In genomic region chr10:80494732-80495131, GRCm38 (mm10) we compare ENCODE assay signal across 8 mouse cellular contexts. TPM values are rescaled to one million over a fixed set of nuclear protein-coding genes. Genes with fewer than 3 reads are reported as not detected.
DNase-seq lines count a peak whose midpoint lies in the region; ATAC-seq and TF ChIP-seq lines count a peak whose summit lies in the region.

Onecut3 (plus strand) TSS chr10:80494835.

- peak; percentile 30 for ATAC-seq in forebrain, postnatal 0 days
- 0 out of 2 replicates have a peak, but pooled peaks have one; percentile 41 for ATAC-seq in kidney, embryonic 14.5 days (ENCODE audit: low FRiP score, low TSS enrichment)
- peak; percentile 54 for ATAC-seq in lung, postnatal 0 days
- peak; percentile 43; the same call in 1 of the 2 replicates for ATAC-seq in stomach, embryonic 14.5 days (ENCODE audit: insufficient number of reproducible peaks, insufficient read depth, low FRiP score, low read depth)

- H3K4me1 ChIP-seq in forebrain, postnatal 0 days (ENCODE audit: insufficient read depth) = no peaks in the 10 kb centered on the region; the same call in 1 of the 2 replicates
- peaks cover 13% of the 10 kb centered on the region; the same call in 1 of the 2 replicates for H3K4me1 ChIP-seq in kidney, embryonic 14.5 days (ENCODE audit: control insufficient read depth, insufficient read depth, low read length)
- H3K4me1 ChIP-seq in lung, postnatal 0 days (ENCODE audit: insufficient read depth, low read depth, low read length) = peaks cover 7% of the 10 kb centered on the region
- 0 out of 2 replicates have a peak, but pooled peaks cover 3% of the 10 kb centered on the region for H3K4me1 ChIP-seq in stomach, embryonic 14.5 days (ENCODE audit: control insufficient read depth, insufficient read depth, low read length)

- H3K4me2 ChIP-seq in forebrain, postnatal 0 days (ENCODE audit: low read depth) = peak within 1 kb of the TSS; percentile 61
- peak within 1 kb of the TSS; percentile 52 for H3K4me2 ChIP-seq in kidney, embryonic 14.5 days (replicated peaks; ENCODE audit: low read depth, low read length)
- H3K4me2 ChIP-seq in lung, postnatal 0 days (replicated peaks; ENCODE audit: low read depth, low read length) = peak within 1 kb of the TSS; percentile 56
- peak within 1 kb of the TSS; percentile 87 for H3K4me2 ChIP-seq in stomach, embryonic 14.5 days (replicated peaks; ENCODE audit: low read depth, low read length)

- no peaks in the 10 kb centered on the region for H3K9me3 ChIP-seq in forebrain, postnatal 0 days (ENCODE audit: low read length)
- H3K9me3 ChIP-seq in kidney, embryonic 14.5 days (ENCODE audit: control insufficient read depth, low read length) = no peaks in the 10 kb centered on the region
- no peaks in the 10 kb centered on the region for H3K9me3 ChIP-seq in lung, postnatal 0 days (ENCODE audit: low read length)
- H3K9me3 ChIP-seq in stomach, embryonic 14.5 days (ENCODE audit: control insufficient read depth, low read depth, low read length) = no peaks in the 10 kb centered on the region

- H3K27ac ChIP-seq in forebrain, postnatal 0 days (ENCODE audit: low read depth, low read length) = no peak within 1 kb of the TSS
- no peak within 1 kb of the TSS for H3K27ac ChIP-seq in kidney, embryonic 14.5 days (ENCODE audit: low read depth, low read length)
- H3K27ac ChIP-seq in lung, postnatal 0 days (ENCODE audit: low read length) = no peak within 1 kb of the TSS
- no peak within 1 kb of the TSS for H3K27ac ChIP-seq in stomach, embryonic 14.5 days (ENCODE audit: low read length)

- 2% methylated on average over 37 of the region's 42 CpGs for WGBS in forebrain, postnatal 0 days
- WGBS in kidney, embryonic 14.5 days = 2% methylated on average over 34 of the region's 42 CpGs
- 1% methylated on average over 25 of the region's 42 CpGs for WGBS in lung, postnatal 0 days
- WGBS in stomach, embryonic 14.5 days = 1% methylated on average over 42 of the region's 42 CpGs

- peaks cover 87% of the 10 kb centered on the region for H3K27me3 ChIP-seq in forebrain, postnatal 0 days (ENCODE audit: insufficient read depth, low read length)
- peaks cover 100% of the 10 kb centered on the region for H3K27me3 ChIP-seq in kidney, embryonic 14.5 days (ENCODE audit: control insufficient read depth, insufficient read depth, low read length)
- H3K27me3 ChIP-seq in lung, postnatal 0 days (replicated peaks; ENCODE audit: insufficient read depth, low read length) = peaks cover 84% of the 10 kb centered on the region
- H3K27me3 ChIP-seq in stomach, embryonic 14.5 days (ENCODE audit: control insufficient read depth, insufficient read depth, low read length) = peaks cover 93% of the 10 kb centered on the region

- no peaks in the 10 kb centered on the region for H3K36me3 ChIP-seq in forebrain, postnatal 0 days (ENCODE audit: insufficient read depth)
- H3K36me3 ChIP-seq in kidney, embryonic 14.5 days (ENCODE audit: control insufficient read depth, insufficient read depth, low read length) = no peaks in the 10 kb centered on the region
- H3K36me3 ChIP-seq in lung, postnatal 0 days (ENCODE audit: insufficient read depth, low read length) = no peaks in the 10 kb centered on the region
- H3K36me3 ChIP-seq in stomach, embryonic 14.5 days (ENCODE audit: control insufficient read depth, insufficient read depth, low read length) = no peaks in the 10 kb centered on the region

- no peak for TF ChIP-seq CTCF in forebrain, postnatal 0 days (IDR thresholded peaks at IDR 0.05; ENCODE audit: low read depth)
- peak; percentile 24 for TF ChIP-seq CTCF in lung, postnatal 0 days (IDR thresholded peaks at IDR 0.05)

- H3K9ac ChIP-seq in forebrain, postnatal 0 days = no peak within 1 kb of the TSS
- 0 out of 2 replicates have a peak within 1 kb of the TSS, but pooled peaks have one; percentile 14 for H3K9ac ChIP-seq in kidney, embryonic 14.5 days (ENCODE audit: low read depth, low read length)
- no peak within 1 kb of the TSS for H3K9ac ChIP-seq in lung, postnatal 0 days (replicated peaks; ENCODE audit: low read depth)
- no peak within 1 kb of the TSS for H3K9ac ChIP-seq in stomach, embryonic 14.5 days (replicated peaks; ENCODE audit: low read depth, low read length)

- peak; percentile 64 for DNase-seq in CD4-positive helper T cell, adult 2 months (ENCODE audit: low read depth, low spot score)
- peak; percentile 60 for DNase-seq in Muller cell, postnatal 12 days (ENCODE audit: inconsistent ontology term)
- DNase-seq in forebrain, postnatal 0 days = peak; percentile 41
- peak; percentile 44 for DNase-seq in lung, postnatal 0 days (ENCODE audit: low spot score)
- no peak for DNase-seq in ovary, postnatal 10 days (ENCODE audit: low spot score)
- DNase-seq in layer of hippocampus, adult 18-20 months (ENCODE audit: low spot score in 2 of 2) = no peak

- no peak for TF ChIP-seq EP300 in lung, postnatal 0 days (IDR thresholded peaks at IDR 0.05)

- H3K4me3 ChIP-seq in forebrain, postnatal 0 days (ENCODE audit: low read depth, low read length) = peak within 1 kb of the TSS; percentile 37
- peak within 1 kb of the TSS; percentile 36 for H3K4me3 ChIP-seq in kidney, embryonic 14.5 days (ENCODE audit: low read length)
- H3K4me3 ChIP-seq in lung, postnatal 0 days (ENCODE audit: low read depth, low read length) = peak within 1 kb of the TSS; percentile 35
- peak within 1 kb of the TSS; percentile 40 for H3K4me3 ChIP-seq in stomach, embryonic 14.5 days (ENCODE audit: low read depth, low read length)

RNA-seq across cellular contexts. Expression of gene Onecut3, which starts in this region (rescaled TPM):
- total RNA-seq in forebrain, postnatal 0 days (2014; rRNA removed) = 0.62 and 1.9 TPM in 2 replicates
- polyA plus RNA-seq in forebrain, postnatal 0 days (2015; fragmentation: Nextera tagmentation; extraction: Ambion mirVana) = 0.03 and 0.18 TPM in 2 replicates
- polyA plus RNA-seq in kidney, embryonic 14.5 days (2014; fragmentation: Nextera tagmentation; extraction: Ambion mirVana) = not detected in 2 replicates
- polyA plus RNA-seq in lung, postnatal 0 days (2015; fragmentation: Nextera tagmentation; extraction: Ambion mirVana) = not detected in 2 replicates
- polyA plus RNA-seq in stomach, embryonic 14.5 days (2014; fragmentation: Nextera tagmentation; extraction: Ambion mirVana) = 0.25 and 0.53 TPM in 2 replicates
- under 1 TPM in 1 of 2 experiments, not detected in 1; 0.07 TPM for total RNA-seq in layer of hippocampus, adult 18-20 months (2021)

Comparison
In these comparisons a context has a peak if more than half of its experiments do, and no peak if none do; other contexts are left out.
1. Peak in ATAC-seq, H3K4me3 ChIP-seq, H3K9ac ChIP-seq and H3K4me2 ChIP-seq in kidney, embryonic 14.5 days; RNA of the gene not detected or under 1 TPM.
2. Peak in DNase-seq, ATAC-seq, H3K4me3 ChIP-seq and H3K4me2 ChIP-seq in lung, postnatal 0 days; RNA of the gene not detected or under 1 TPM.
3. Peak in ATAC-seq, H3K4me3 ChIP-seq and H3K4me2 ChIP-seq in stomach, embryonic 14.5 days; RNA of the gene not detected or under 1 TPM.
4. DNase-seq: peak in CD4-positive helper T cell, adult 2 months (single experiment), Muller cell, postnatal 12 days (single experiment) and forebrain, postnatal 0 days (single experiment); none in ovary, postnatal 10 days (single experiment) and layer of hippocampus, adult 18-20 months (0 of 2).
5. Peak in every context shown above with its lines, with median percentiles within 50 percentile points of each other: ATAC-seq, H3K4me2 ChIP-seq and H3K4me3 ChIP-seq.